Mouse (Mus musculus): Measurements from ENCODE around the gene Higd2a. TPM values are rescaled to one million over a fixed set of nuclear protein-coding genes. Genes with fewer than 3 reads are reported as not detected.

Higd2a gene
- polyA plus RNA-seq, 1 experiment from 2014 or later, result 241 TPM

- no peaks in the 10 kb centered on the region for H3K36me3 ChIP-seq (ENCODE audit: control insufficient read depth, insufficient read depth, low read length)
- H3K4me1 ChIP-seq (ENCODE audit: control insufficient read depth, insufficient read depth, low read length), result 0 out of 2 replicates have a peak, but pooled peaks cover 2% of the 10 kb centered on the region
- H3K9ac ChIP-seq (ENCODE audit: low read depth, low read length), result no peak overlapping the region
- no peaks in the 10 kb centered on the region for H3K9me3 ChIP-seq (replicated peaks; ENCODE audit: control insufficient read depth, low read length)
- ATAC-seq (replicated peaks; ENCODE audit: insufficient number of reproducible peaks, low FRiP score, low TSS enrichment), result no peak
- H3K4me3 ChIP-seq (ENCODE audit: low read depth, low read length), result no peak overlapping the region
- 71% methylated on average over 8 of the region's 8 CpGs for WGBS (ENCODE audit: insufficient replicate concordance)
- no peak overlapping the region for H3K4me2 ChIP-seq
- H3K27me3 ChIP-seq (ENCODE audit: control insufficient read depth, insufficient read depth, low read length), result no peaks in the 10 kb centered on the region
- H3K27ac ChIP-seq (ENCODE audit: low read depth, low read length), result no peak overlapping the region
Observed at GRCm38 (mm10) chr13:54616307-54616706, 26.3 kb downstream of the Higd2a start.

GRCm38 (mm10) chr13:54616998-54617397 is 27.0 kb downstream of the Higd2a start:
- no peak overlapping the region for H3K4me2 ChIP-seq
- H3K27me3 ChIP-seq (ENCODE audit: control insufficient read depth, insufficient read depth, low read length), result no peaks in the 10 kb centered on the region
- 0 out of 2 replicates have a peak, but pooled peaks cover 2% of the 10 kb centered on the region for H3K4me1 ChIP-seq (ENCODE audit: control insufficient read depth, insufficient read depth, low read length)
- WGBS (ENCODE audit: insufficient replicate concordance), result 63% methylated on average over 6 of the region's 6 CpGs
- no peak for ATAC-seq (replicated peaks; ENCODE audit: insufficient number of reproducible peaks, low FRiP score, low TSS enrichment)
- H3K9ac ChIP-seq (ENCODE audit: low read depth, low read length), result no peak overlapping the region
- H3K4me3 ChIP-seq (ENCODE audit: low read depth, low read length), result no peak overlapping the region
- H3K36me3 ChIP-seq (ENCODE audit: control insufficient read depth, insufficient read depth, low read length), result no peaks in the 10 kb centered on the region
- no peak overlapping the region for H3K27ac ChIP-seq (ENCODE audit: low read depth, low read length)
- no peaks in the 10 kb centered on the region for H3K9me3 ChIP-seq (replicated peaks; ENCODE audit: control insufficient read depth, low read length)

- Histone ChIP-seq H3K4me2 (peak within 1 kb of the TSS; percentile 68), H3K4me1 (ENCODE audit: control insufficient read depth, insufficient read depth, low read length) (peaks cover 8% of the 10 kb centered on the region), H3K36me3 (ENCODE audit: control insufficient read depth, insufficient read depth, low read length) (no peaks in the 10 kb centered on the region; the same call in 1 of the 2 replicates), H3K9ac (ENCODE audit: low read depth, low read length) (peak within 1 kb of the TSS; percentile 98), H3K27me3 (ENCODE audit: control insufficient read depth, insufficient read depth, low read length) (no peaks in the 10 kb centered on the region), H3K4me3 (ENCODE audit: low read depth, low read length) (peak within 1 kb of the TSS; percentile 90), H3K9me3 (replicated peaks; ENCODE audit: control insufficient read depth, low read length) (no peaks in the 10 kb centered on the region), H3K27ac (ENCODE audit: low read depth, low read length) (peak within 1 kb of the TSS; percentile 81)
- WGBS (ENCODE audit: insufficient replicate concordance), result 8% methylated on average over 44 of the region's 44 CpGs
- ATAC-seq (replicated peaks; ENCODE audit: insufficient number of reproducible peaks, low FRiP score, low TSS enrichment), result peak; percentile 92
Observed at GRCm38 (mm10) chr13:54621155-54621932, 31.3 kb downstream of the Higd2a start, which contains the start of gene Faf2. TSS of gene Faf2 (plus strand) at chr13:54621784.

GRCm38 (mm10) chr13:54621960-54622521 is 32.0 kb downstream of the Higd2a start:
- Histone ChIP-seq H3K36me3 (ENCODE audit: control insufficient read depth, insufficient read depth, low read length) (no peaks in the 10 kb centered on the region; the same call in 1 of the 2 replicates), H3K4me3 (ENCODE audit: low read depth, low read length) (peak overlapping the region; percentile 90), H3K27ac (ENCODE audit: low read depth, low read length) (peak overlapping the region; percentile 81), H3K9ac (ENCODE audit: low read depth, low read length) (peak overlapping the region; percentile 98), H3K9me3 (replicated peaks; ENCODE audit: control insufficient read depth, low read length) (no peaks in the 10 kb centered on the region), H3K4me1 (ENCODE audit: control insufficient read depth, insufficient read depth, low read length) (peaks cover 8% of the 10 kb centered on the region), H3K4me2 (peak overlapping the region; percentile 68), H3K27me3 (ENCODE audit: control insufficient read depth, insufficient read depth, low read length) (no peaks in the 10 kb centered on the region)
- ATAC-seq (replicated peaks; ENCODE audit: insufficient number of reproducible peaks, low FRiP score, low TSS enrichment), result peak; percentile 19; the same call in 1 of the 2 replicates
- WGBS (ENCODE audit: insufficient replicate concordance), result 1% methylated on average over 27 of the region's 27 CpGs

GRCm38 (mm10) chr13:54629128-54629527 is 39.1 kb downstream of the Higd2a start:
- Histone ChIP-seq H3K4me1 (ENCODE audit: control insufficient read depth, insufficient read depth, low read length) (no peaks in the 10 kb centered on the region), H3K27me3 (ENCODE audit: control insufficient read depth, insufficient read depth, low read length) (no peaks in the 10 kb centered on the region), H3K36me3 (ENCODE audit: control insufficient read depth, insufficient read depth, low read length) (no peaks in the 10 kb centered on the region; the same call in 1 of the 2 replicates), H3K4me2 (no peak overlapping the region), H3K27ac (ENCODE audit: low read depth, low read length) (no peak overlapping the region), H3K9me3 (replicated peaks; ENCODE audit: control insufficient read depth, low read length) (no peaks in the 10 kb centered on the region), H3K9ac (ENCODE audit: low read depth, low read length) (no peak overlapping the region), H3K4me3 (ENCODE audit: low read depth, low read length) (no peak overlapping the region)
- 87% methylated on average over 4 of the region's 4 CpGs for WGBS (ENCODE audit: insufficient replicate concordance)
- ATAC-seq (replicated peaks; ENCODE audit: insufficient number of reproducible peaks, low FRiP score, low TSS enrichment), result no peak

- Histone ChIP-seq H3K27ac (ENCODE audit: low read depth, low read length) (no peak overlapping the region), H3K36me3 (ENCODE audit: control insufficient read depth, insufficient read depth, low read length) (peaks cover 3% of the 10 kb centered on the region), H3K9ac (ENCODE audit: low read depth, low read length) (no peak overlapping the region), H3K9me3 (replicated peaks; ENCODE audit: control insufficient read depth, low read length) (no peaks in the 10 kb centered on the region), H3K27me3 (ENCODE audit: control insufficient read depth, insufficient read depth, low read length) (no peaks in the 10 kb centered on the region), H3K4me3 (ENCODE audit: low read depth, low read length) (no peak overlapping the region), H3K4me1 (ENCODE audit: control insufficient read depth, insufficient read depth, low read length) (no peaks in the 10 kb centered on the region), H3K4me2 (no peak overlapping the region)
- WGBS (ENCODE audit: insufficient replicate concordance), result 55% methylated on average over 3 of the region's 3 CpGs
- ATAC-seq (replicated peaks; ENCODE audit: insufficient number of reproducible peaks, low FRiP score, low TSS enrichment), result no peak
Observed at GRCm38 (mm10) chr13:54632731-54633277, 42.8 kb downstream of the Higd2a start.

GRCm38 (mm10) chr13:54635011-54635410 is 45.0 kb downstream of the Higd2a start:
- 92% methylated on average over 3 of the region's 3 CpGs for WGBS (ENCODE audit: insufficient replicate concordance)
- Histone ChIP-seq H3K9me3 (replicated peaks; ENCODE audit: control insufficient read depth, low read length) (no peaks in the 10 kb centered on the region), H3K4me1 (ENCODE audit: control insufficient read depth, insufficient read depth, low read length) (no peaks in the 10 kb centered on the region), H3K9ac (ENCODE audit: low read depth, low read length) (no peak overlapping the region), H3K4me3 (ENCODE audit: low read depth, low read length) (no peak overlapping the region), H3K27ac (ENCODE audit: low read depth, low read length) (no peak overlapping the region), H3K27me3 (ENCODE audit: control insufficient read depth, insufficient read depth, low read length) (no peaks in the 10 kb centered on the region), H3K4me2 (no peak overlapping the region), H3K36me3 (ENCODE audit: control insufficient read depth, insufficient read depth, low read length) (peaks cover 16% of the 10 kb centered on the region)
- no peak for ATAC-seq (replicated peaks; ENCODE audit: insufficient number of reproducible peaks, low FRiP score, low TSS enrichment)

Measured in heart, embryonic 11.5 days (tissue).